In the genomic region with DNA sequence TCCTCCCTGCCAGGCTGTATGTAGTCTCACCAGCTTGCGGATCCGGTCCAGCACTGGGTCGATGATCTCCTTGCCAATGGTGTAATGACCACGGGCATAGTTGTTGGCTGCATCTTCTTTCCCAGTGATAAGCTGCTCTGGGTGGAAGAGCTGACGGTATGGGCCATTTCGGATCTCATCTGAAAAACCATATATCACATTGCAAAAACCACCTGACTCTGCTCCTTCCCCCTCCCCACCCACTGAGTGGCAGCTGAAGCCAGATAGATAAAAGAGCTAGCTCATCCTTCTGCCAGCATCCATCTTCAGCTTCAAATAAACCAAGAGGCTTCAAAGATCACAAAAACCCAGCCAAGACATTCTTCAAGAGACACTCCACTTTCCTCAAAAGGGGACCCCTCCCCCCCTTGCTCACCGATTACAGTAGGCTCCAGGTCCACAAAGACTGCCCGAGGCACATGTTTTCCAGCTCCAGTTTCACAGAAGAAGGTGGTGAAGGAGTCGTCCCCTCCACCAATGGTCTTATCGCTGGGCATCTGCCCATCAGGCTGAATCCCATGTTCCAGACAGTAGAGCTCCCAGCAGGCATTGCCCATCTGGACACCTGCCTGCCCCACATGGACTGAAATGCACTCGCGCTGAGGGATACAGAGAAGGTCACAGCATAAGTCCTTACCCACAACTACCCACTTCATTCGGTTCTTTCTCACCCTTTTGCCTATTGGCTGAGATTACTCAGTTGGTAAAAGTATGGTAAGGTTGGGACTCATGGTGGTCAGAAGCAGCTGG, we compare ENCODE assay signal across 1 mouse cellular context.
TF ChIP-seq lines count a peak whose summit lies in the region.

No protein-coding gene starts in this region.

TF ChIP-seq in ES-E14, 5 proteins besides CTCF, POLR2A, EP300 and RAD21:
- TF ChIP-seq CHD2 (IDR thresholded peaks at IDR 0.05; ENCODE audit: low read depth, low read length), result no peak
- no peak for TF ChIP-seq ZNF384 (IDR thresholded peaks at IDR 0.05; ENCODE audit: low read depth, low read length)
- TF ChIP-seq HCFC1 (IDR thresholded peaks at IDR 0.05; ENCODE audit: borderline replicate concordance, insufficient read depth, low read length), result no peak
- no peak for TF ChIP-seq MAFK (IDR thresholded peaks at IDR 0.05; ENCODE audit: insufficient read depth, low read depth, low read length)
- no peak for TF ChIP-seq ZC3H11A (IDR thresholded peaks at IDR 0.05; ENCODE audit: borderline replicate concordance, low read depth, low read length)
